Mouse (Mus musculus): ENCODE results near the gene Prkar2b.

Gene Prkar2b

DNA sequence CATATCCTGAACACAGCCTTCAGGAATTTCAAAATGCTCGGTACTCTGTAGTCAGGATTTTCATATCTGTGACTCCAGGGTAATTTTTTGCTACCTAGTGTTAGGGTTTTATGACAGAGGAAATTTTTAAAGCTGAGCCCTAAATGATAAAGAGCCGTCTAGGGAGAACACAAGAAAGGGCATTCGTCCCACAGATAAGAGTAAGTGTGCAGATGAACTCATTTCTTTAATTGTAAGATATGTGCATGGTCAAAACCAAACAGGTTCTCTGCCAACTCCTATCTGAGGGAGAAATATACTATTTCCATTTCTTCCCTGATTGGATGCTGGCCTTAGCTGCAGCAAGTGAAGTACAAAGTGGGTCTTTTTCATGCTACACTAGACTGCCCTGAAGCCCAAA is 137.0 kb downstream of the Prkar2b start:
- DNase-seq (ENCODE audit: low read depth, low spot score), result no peak

DNA sequence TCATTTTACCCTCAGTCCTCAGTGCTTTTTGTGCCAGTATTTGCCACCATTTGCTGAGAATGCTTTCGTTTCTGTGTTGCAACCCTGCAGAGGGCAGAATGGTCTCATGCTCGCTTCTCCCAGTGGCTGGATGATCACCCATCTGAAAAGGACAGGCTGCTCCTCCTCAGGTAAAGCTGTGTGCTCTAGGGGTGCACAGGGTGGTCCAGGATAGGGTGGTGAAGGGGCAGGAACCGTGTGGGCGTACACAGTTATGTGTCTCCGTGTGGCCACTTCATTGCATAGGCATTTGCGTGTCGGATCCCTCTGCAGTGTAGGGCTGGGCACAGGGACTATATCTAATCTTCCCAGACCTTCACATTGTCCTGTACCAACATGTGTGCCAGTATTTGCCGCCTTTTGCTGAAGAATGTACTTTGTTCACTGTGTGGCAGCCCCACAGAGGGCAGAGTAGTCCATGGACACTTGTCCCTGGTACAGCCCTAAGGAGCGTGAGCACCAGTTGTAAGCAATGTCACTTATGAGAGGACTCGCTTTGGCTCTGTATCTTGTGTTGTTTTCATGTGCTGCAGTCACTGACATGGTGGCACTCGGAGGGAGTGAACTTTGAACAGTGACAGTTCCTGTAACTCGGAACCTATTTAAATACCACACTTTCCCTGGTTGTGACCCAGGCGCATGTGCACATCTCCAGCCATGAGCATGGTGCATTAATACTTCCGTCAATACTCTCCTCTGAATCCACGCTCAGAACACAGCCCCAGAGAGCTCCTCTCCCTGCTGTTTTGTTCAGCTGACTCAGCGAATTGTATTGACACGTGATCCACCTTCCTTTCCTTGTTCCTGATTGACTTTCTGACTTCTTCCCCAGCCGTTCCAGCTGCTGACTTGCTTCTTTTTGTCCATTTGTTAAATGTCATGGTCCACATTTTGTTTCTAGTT is 140.4 kb downstream of the Prkar2b start:
- no peak for DNase-seq (ENCODE audit: low read depth, low spot score)

DNA sequence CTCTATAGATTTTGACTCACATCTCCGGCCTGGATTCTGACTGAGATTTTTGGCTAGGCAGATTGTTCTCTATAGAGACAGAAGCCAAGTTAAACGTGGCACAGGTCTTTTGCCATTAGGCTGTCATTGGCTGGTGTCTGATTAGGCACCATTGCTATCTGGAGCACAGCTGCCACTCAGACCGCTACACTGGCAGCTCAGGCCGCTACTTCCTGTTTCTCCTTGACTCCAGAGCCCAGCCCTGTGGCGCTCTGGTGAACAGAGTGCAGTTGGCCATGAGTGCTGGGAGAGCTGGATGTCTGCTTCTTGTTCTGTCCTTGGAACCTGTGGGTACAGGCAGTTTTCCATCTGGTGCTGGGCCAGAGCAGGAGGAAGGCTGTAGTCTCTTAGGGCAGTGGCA is 143.9 kb downstream of the Prkar2b start:
- no peak for DNase-seq (ENCODE audit: low read depth, low spot score)

DNA sequence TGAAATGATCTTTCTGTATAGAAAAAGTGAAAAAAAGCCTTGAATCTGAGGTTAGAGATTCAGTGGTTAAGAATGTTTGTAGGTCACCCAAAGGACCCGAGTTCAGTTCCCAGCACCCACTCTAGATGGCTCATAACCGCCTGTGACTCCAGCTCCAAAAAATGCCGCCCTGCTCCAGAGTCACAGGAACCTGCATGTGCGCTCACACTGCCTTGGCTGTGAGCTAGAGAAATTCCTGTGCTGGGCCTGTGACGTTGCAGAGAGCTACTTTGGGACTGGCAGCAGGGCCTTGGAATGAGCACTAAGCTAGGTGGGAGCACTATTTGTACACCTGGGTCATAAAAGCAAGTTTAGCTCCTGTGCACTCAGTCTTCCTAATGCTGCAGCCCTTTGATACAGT is 144.4 kb downstream of the Prkar2b start:
- no peak for DNase-seq (ENCODE audit: low read depth, low spot score)

DNA sequence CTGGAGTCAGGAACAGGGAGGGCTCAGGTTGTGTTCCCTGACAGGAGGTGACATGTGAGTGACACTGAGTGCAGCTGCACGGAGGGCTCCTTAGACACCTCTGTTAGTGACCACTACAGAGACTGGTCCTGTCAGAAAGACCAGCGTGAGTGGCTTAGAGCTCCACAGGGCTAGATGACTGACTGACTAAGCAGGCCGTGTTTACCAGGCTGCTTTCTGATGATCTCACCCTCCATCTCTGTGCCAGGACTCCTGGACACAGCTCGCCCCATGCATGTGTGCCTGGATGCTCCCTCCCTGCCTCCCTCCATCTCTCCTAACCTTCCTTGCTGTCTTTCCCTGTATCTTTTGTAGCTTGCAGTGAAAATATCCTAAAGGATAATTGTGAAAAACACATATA is 147.5 kb downstream of the Prkar2b start:
- DNase-seq (ENCODE audit: low read depth, low spot score), result no peak

DNA sequence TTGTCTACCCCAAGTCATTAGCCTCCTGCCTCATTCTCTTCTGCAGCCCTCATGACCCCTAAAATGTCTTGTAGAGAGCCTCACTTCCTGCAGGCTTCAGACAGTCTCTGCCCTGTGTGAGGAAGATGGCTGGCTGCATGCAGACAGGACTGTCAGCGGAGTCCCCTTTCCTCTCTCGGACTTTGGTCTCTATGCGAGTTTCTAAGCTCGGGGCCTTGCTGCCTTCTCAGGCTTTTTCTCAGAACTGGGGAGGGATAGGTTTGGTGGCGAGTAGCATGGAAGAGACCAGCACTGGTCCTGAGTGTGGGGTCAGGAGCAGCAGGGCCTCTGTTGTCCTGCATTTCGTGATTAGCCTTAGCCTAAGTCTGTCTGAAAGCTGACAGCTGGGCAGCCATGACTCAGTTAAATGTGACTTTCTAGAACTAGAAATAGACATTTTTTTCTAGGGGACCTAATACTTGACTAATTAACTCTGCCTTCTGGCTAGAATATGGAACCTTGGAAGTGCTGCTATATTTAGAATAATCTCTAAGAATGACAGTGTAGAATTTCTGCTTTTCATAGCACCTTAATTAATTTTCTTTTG is 148.0 kb downstream of the Prkar2b start:
- no peak for DNase-seq (ENCODE audit: low read depth, low spot score)

Measured in R1 (cell line).